Mouse (Mus musculus) liver, adult 2 months (tissue): ENCODE measurements around the gene Kif28.

Experiments used
- CTCF ChIP-seq: fragments of 200-500 bp; IDR thresholded peaks from 2 replicates; pipeline ENCODE4 v1.5.1; 2011; ENCODE audit warnings: low read depth, low read length, control low read depth
- POLR2A ChIP-seq: fragments of 200-500 bp; IDR thresholded peaks from 2 replicates; pipeline ENCODE4 v1.6.1; 2011; ENCODE audit warnings: low read length, control low read depth; ENCODE audit not compliant: insufficient read depth; ENCODE audit errors: extremely low read depth

DNA sequence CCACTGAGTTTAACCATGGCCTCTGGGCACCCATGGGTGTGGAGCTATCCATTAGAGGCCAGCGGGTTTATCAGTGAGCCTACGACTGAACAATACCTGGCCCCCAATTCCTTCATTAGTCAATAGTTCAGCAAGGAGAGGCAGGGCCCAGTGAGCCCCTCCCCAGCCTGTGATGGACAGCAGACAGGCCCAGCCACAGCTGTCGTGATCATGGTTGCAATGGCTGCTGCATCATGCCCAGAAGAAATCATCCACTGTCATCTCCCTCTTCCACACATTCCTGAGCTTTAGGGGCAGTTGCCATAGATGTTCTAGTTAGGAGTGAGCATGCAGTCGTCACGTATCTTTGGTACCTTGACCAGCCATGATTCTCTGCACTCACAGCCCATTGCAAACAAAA is 56.2 kb downstream of the Kif28 start:
- TF ChIP-seq CTCF (no peak), POLR2A (no peak)
